Mouse (Mus musculus): ENCODE results near the gene Stat2. TPM values are rescaled to one million over a fixed set of nuclear protein-coding genes. Genes with fewer than 3 reads are reported as not detected.

The Stat2 gene
- polyA plus RNA-seq, 1 experiment, result 3.9 TPM

DNA sequence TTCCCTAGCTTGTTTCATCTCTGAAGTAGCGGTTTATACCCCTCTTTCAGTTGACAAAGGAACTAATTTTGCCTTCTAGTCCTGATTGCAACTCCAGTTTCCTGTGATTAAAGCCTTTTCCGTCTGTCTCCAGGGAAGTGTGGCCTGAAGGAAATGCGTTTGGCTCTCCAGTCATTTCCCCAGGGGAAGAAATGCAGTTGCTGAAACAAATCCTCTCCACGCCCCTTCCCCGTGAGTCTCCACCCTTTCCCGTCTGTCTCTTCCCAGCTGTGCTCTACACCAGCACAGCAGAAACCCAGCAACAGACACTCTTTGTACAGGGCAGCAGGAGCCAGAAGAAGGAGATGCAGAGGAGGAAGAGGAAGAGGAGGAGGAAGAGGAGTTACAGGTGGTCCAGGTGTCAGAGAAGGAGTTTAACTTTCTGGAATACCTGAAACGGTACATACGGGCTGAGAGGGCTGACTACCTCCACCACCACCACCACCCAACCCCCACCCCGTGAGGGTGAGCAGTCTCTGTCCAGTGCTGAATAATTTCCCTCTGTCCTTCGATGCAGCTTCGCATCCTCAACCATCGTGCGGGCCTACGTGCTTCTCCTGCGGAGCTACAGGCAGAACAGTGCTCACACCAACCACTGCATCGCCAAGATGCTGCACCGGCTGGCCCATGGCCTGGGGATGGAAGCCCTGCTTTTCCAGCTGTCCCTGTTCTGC is 23.2 kb upstream of the Stat2 start:
- no peaks in the 10 kb centered on the region for H3K79me2 ChIP-seq (ENCODE audit: control insufficient read depth, insufficient read depth)
- no peak for TF ChIP-seq CEBPB (IDR thresholded peaks at IDR 0.05; ENCODE audit: low read depth)
- no peak for TF ChIP-seq FOSL1 (IDR thresholded peaks at IDR 0.05; ENCODE audit: insufficient read depth, low read length, poor library complexity, severe bottlenecking)
- no peak for TF ChIP-seq MYOG (IDR thresholded peaks at IDR 0.05; ENCODE audit: control insufficient read depth, extremely low read depth, insufficient read length)
- no peak for TF ChIP-seq CTCF (IDR thresholded peaks at IDR 0.05; ENCODE audit: control insufficient read depth, insufficient read depth, insufficient read length)
- TF ChIP-seq USF1 (IDR thresholded peaks at IDR 0.05; ENCODE audit: low read depth), result no peak
- no peak for TF ChIP-seq MAX (IDR thresholded peaks at IDR 0.05)
- TF ChIP-seq MYOD1 (IDR thresholded peaks at IDR 0.05; ENCODE audit: control insufficient read depth, insufficient read length, low read depth), result no peak
- H3K79me3 ChIP-seq (ENCODE audit: low read depth), result no peaks in the 10 kb centered on the region
- no peak overlapping the region for H3K4me3 ChIP-seq (ENCODE audit: insufficient read depth, poor library complexity, severe bottlenecking)
- H3ac ChIP-seq (ENCODE audit: control insufficient read depth, insufficient read length, low read depth), result no peak overlapping the region
- H3K36me3 ChIP-seq (ENCODE audit: control insufficient read depth, insufficient read depth), result peaks cover 86% of the 10 kb centered on the region
- no peaks in the 10 kb centered on the region for H3K27me3 ChIP-seq (ENCODE audit: control insufficient read depth, insufficient read depth, insufficient read length)

DNA sequence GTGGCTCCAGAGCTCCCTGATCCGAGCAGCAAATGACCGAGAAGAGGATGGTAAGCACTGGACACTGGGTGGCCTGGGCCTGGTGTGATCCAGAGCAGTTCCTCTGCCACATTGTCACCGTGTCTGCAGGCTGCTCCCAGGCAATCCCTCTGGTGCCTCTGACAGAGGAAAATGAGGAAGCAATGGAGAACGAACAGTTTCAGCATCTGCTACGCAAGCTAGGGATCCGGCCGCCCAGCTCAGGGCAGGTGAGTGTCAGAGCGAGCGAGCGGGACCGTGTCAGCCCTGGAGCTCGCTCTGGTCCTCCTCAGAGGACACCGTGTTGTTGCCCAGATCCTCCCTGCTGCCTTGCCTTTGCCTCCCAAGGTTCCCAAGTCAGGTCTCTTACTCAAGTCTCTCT is 19.8 kb upstream of the Stat2 start:
- Histone ChIP-seq H3ac (ENCODE audit: control insufficient read depth, insufficient read length, low read depth) (no peak overlapping the region), H3K36me3 (ENCODE audit: control insufficient read depth, insufficient read depth) (peaks cover 68% of the 10 kb centered on the region), H3K27me3 (ENCODE audit: control insufficient read depth, insufficient read depth, insufficient read length) (no peaks in the 10 kb centered on the region), H3K79me2 (ENCODE audit: control insufficient read depth, insufficient read depth) (no peaks in the 10 kb centered on the region), H3K4me3 (ENCODE audit: insufficient read depth, poor library complexity, severe bottlenecking) (no peak overlapping the region), H3K79me3 (ENCODE audit: low read depth) (no peaks in the 10 kb centered on the region)
- no peak for TF ChIP-seq MYOG (IDR thresholded peaks at IDR 0.05; ENCODE audit: control insufficient read depth, extremely low read depth, insufficient read length)

DNA sequence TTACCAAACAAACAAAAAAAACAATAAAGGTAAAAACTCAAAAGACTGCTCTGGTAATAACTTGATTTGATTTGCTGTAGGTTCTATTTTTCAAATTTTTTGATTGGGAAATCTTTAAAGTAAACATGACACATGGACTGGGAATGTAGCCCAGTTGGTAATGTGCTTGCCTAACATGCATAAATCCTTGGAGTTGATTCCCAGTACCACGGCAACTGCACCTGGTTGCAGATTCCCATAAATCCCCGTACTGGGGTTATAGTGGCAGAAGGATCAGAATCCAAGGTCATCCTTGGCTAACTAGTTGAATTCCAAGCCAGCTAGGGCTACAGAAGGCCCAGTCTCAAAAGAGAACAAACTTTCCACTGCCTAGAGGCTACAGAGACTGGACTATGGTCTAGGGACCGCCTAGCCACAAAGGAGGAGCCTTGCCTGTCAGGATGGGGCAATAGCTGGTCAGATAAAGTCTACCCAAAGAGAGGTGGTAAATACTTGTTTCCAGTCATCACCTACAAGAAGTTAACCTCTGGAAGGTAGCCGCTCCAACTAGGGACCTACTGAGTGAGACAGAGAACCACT is 16.6 kb upstream of the Stat2 start, which contains the start of gene Apon:
Gene Apon (plus strand): TSS at position 420 of the 579 bp plus-strand sequence.
- Histone ChIP-seq H3K79me2 (ENCODE audit: control insufficient read depth, insufficient read depth) (no peaks in the 10 kb centered on the region), H3K4me3 (ENCODE audit: insufficient read depth, poor library complexity, severe bottlenecking) (no peak within 1 kb of the TSS), H3K79me3 (ENCODE audit: low read depth) (no peaks in the 10 kb centered on the region), H3K27me3 (ENCODE audit: control insufficient read depth, insufficient read depth, insufficient read length) (no peaks in the 10 kb centered on the region), H3ac (ENCODE audit: control insufficient read depth, insufficient read length, low read depth) (no peak within 1 kb of the TSS), H3K36me3 (ENCODE audit: control insufficient read depth, insufficient read depth) (peaks cover 42% of the 10 kb centered on the region)
- TF ChIP-seq CTCF (IDR thresholded peaks at IDR 0.05; ENCODE audit: control insufficient read depth, insufficient read depth, insufficient read length) (no peak), FOSL1 (IDR thresholded peaks at IDR 0.05; ENCODE audit: insufficient read depth, low read length, poor library complexity, severe bottlenecking) (no peak), USF1 (IDR thresholded peaks at IDR 0.05; ENCODE audit: low read depth) (no peak), MYOG (IDR thresholded peaks at IDR 0.05; ENCODE audit: control insufficient read depth, extremely low read depth, insufficient read length) (no peak), MAX (IDR thresholded peaks at IDR 0.05) (no peak), CEBPB (IDR thresholded peaks at IDR 0.05; ENCODE audit: low read depth) (peak; percentile 65)

DNA sequence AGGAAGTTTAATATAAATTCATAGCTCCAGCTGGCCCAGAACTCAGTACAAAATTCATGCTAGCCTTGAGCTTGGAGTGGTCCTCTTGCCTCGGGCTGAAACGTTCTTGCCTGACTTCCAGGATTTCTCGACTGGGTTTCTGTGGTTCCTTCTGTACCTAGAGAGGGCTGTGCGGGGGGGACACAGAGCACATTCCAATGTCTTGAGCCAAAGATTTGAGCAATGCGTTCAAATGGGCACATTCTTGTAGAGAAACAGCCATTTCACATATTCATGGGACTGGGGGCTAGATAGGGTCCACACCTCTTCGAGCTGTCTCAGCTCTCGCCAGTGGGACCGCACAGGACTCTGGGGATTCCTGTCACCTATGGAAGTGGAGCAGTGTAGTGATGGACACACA is 14.4 kb upstream of the Stat2 start:
- no peaks in the 10 kb centered on the region for H3K79me3 ChIP-seq (ENCODE audit: low read depth)
- H3K36me3 ChIP-seq (ENCODE audit: control insufficient read depth, insufficient read depth), result peaks cover 22% of the 10 kb centered on the region
- H3K79me2 ChIP-seq (ENCODE audit: control insufficient read depth, insufficient read depth), result no peaks in the 10 kb centered on the region
- H3ac ChIP-seq (ENCODE audit: control insufficient read depth, insufficient read length, low read depth), result no peak overlapping the region
- peak; percentile 9 for TF ChIP-seq CEBPB (IDR thresholded peaks at IDR 0.05; ENCODE audit: low read depth)
- no peak for TF ChIP-seq CTCF (IDR thresholded peaks at IDR 0.05; ENCODE audit: control insufficient read depth, insufficient read depth, insufficient read length)
- no peak overlapping the region for H3K4me3 ChIP-seq (ENCODE audit: insufficient read depth, poor library complexity, severe bottlenecking)
- H3K27me3 ChIP-seq (ENCODE audit: control insufficient read depth, insufficient read depth, insufficient read length), result no peaks in the 10 kb centered on the region

DNA sequence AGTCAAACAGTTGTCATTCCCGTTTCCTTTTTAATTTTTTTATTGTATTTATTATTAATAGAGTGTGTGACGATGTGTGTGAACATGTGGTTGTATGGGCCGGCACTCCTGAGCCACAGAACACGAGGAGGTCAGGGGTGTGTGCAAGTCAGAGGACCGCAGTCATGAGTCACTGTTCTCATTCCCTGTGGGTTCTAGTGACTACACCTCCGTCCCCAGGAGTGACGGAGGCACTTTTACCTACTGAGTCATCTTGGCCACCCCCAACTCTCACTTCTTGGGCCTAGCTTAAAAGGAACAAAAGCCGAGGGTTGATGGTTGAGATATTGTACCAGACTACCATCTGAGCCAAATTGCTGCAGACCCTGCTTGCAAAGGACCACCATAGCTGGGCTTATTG is 14.0 kb upstream of the Stat2 start:
- Histone ChIP-seq H3K4me3 (ENCODE audit: insufficient read depth, poor library complexity, severe bottlenecking) (no peak overlapping the region), H3ac (ENCODE audit: control insufficient read depth, insufficient read length, low read depth) (no peak overlapping the region), H3K36me3 (ENCODE audit: control insufficient read depth, insufficient read depth) (peaks cover 18% of the 10 kb centered on the region), H3K79me2 (ENCODE audit: control insufficient read depth, insufficient read depth) (no peaks in the 10 kb centered on the region), H3K79me3 (ENCODE audit: low read depth) (no peaks in the 10 kb centered on the region), H3K27me3 (ENCODE audit: control insufficient read depth, insufficient read depth, insufficient read length) (no peaks in the 10 kb centered on the region)
- TF ChIP-seq MYOG (IDR thresholded peaks at IDR 0.05; ENCODE audit: control insufficient read depth, extremely low read depth, insufficient read length) (no peak), MYOD1 (IDR thresholded peaks at IDR 0.05; ENCODE audit: control insufficient read depth, insufficient read length, low read depth) (no peak), USF1 (IDR thresholded peaks at IDR 0.05; ENCODE audit: low read depth) (peak; percentile 43), MAX (IDR thresholded peaks at IDR 0.05) (peak; percentile 88), CTCF (IDR thresholded peaks at IDR 0.05; ENCODE audit: control insufficient read depth, insufficient read depth, insufficient read length) (no peak), FOSL1 (IDR thresholded peaks at IDR 0.05; ENCODE audit: insufficient read depth, low read length, poor library complexity, severe bottlenecking) (peak; percentile 88), CEBPB (IDR thresholded peaks at IDR 0.05; ENCODE audit: low read depth) (no peak)

DNA sequence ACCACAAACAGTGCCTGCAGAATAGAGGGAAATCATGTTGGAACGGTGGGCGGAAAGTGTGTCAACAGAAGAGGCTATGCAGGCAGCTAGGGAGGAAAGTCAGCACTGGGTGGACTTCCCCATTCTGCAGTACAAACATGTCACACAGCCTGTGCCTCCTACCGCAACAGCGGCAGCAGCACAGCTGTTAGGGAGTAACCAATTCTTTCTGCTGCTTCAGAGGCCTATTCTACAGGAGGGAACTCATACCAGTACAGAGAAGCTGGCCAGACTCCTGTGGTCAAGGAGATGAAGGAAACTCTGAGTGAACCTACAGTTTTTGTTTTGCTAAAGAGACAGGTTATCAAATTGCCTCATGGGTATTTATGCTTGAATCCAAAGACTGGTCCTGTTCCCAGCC is 11.4 kb upstream of the Stat2 start:
- Histone ChIP-seq H3ac (ENCODE audit: control insufficient read depth, insufficient read length, low read depth) (no peak overlapping the region), H3K27me3 (ENCODE audit: control insufficient read depth, insufficient read depth, insufficient read length) (no peaks in the 10 kb centered on the region), H3K79me2 (ENCODE audit: control insufficient read depth, insufficient read depth) (no peaks in the 10 kb centered on the region), H3K4me3 (ENCODE audit: insufficient read depth, poor library complexity, severe bottlenecking) (no peak overlapping the region), H3K79me3 (ENCODE audit: low read depth) (no peaks in the 10 kb centered on the region), H3K36me3 (ENCODE audit: control insufficient read depth, insufficient read depth) (no peaks in the 10 kb centered on the region)
- TF ChIP-seq CTCF (IDR thresholded peaks at IDR 0.05; ENCODE audit: control insufficient read depth, insufficient read depth, insufficient read length) (no peak), CEBPB (IDR thresholded peaks at IDR 0.05; ENCODE audit: low read depth) (no peak), MAX (IDR thresholded peaks at IDR 0.05) (no peak), FOSL1 (IDR thresholded peaks at IDR 0.05; ENCODE audit: insufficient read depth, low read length, poor library complexity, severe bottlenecking) (no peak), MYOG (IDR thresholded peaks at IDR 0.05; ENCODE audit: control insufficient read depth, extremely low read depth, insufficient read length) (no peak), MYOD1 (IDR thresholded peaks at IDR 0.05; ENCODE audit: control insufficient read depth, insufficient read length, low read depth) (no peak), USF1 (IDR thresholded peaks at IDR 0.05; ENCODE audit: low read depth) (no peak)

All from C2C12 (cell line).